Mouse (Mus musculus): ENCODE measurements around the gene Wiz.

DNA sequence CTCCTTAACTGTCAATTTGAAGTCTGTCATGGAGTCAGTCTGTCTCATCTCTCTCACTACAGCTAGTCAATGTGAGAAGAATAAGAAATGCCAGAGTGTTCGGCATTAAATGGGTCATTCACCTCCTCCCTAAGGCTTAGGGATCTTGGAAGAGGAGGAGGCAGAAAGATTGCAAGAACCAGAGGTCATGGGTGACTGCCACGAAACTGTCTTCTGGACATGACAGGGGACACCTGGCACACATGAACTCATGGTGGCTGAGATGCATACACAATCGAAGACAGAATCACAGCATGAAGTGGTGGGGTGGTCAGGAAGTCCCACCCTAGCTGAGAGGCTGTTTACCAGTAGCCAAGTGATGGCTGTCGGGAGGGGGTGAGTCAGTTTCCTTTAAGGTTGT lies 45.1 kb upstream of the Wiz start:
- TF ChIP-seq CTCF (IDR thresholded peaks at IDR 0.05; ENCODE audit: control insufficient read depth, insufficient read depth, insufficient replicate concordance, low read depth, low read length): no peak
- no peak for TF ChIP-seq POLR2A (IDR thresholded peaks at IDR 0.05; ENCODE audit: control insufficient read depth, low read depth, low read length)
